Mouse (Mus musculus) neural tube, embryonic 14.5 days (tissue): Measurements from ENCODE around the gene Clpx. TPM values are rescaled to one million over a fixed set of nuclear protein-coding genes. Genes with fewer than 3 reads are reported as not detected.

Source experiments
- ATAC-seq: fragments of 200-750 bp; cut with Nextera tagmentation; 2 replicates; pipeline ENCODE4 v1.8.0; 2017; ENCODE audit warnings: low read depth, mild to moderate bottlenecking, moderate TSS enrichment, moderate library complexity
- H3K27ac ChIP-seq: fragments of 300-500 bp; sonication (generic); 2 replicates; pipeline ENCODE4 v1.5.1; 2014; ENCODE audit warnings: low read depth, mild to moderate bottlenecking, control low read depth, low read length, moderate library complexity, mixed read lengths
- H3K27me3 ChIP-seq: fragments of 300-500 bp; sonication (generic); 2 replicates; pipeline ENCODE4 v1.6.1; 2014; ENCODE audit warnings: low read length; ENCODE audit not compliant: control insufficient read depth, insufficient read depth
- H3K36me3 ChIP-seq: fragments of 300-500 bp; sonication (generic); 2 replicates; pipeline ENCODE4 v1.6.1; 2014; ENCODE audit warnings: low read length, mixed read lengths; ENCODE audit not compliant: control insufficient read depth, insufficient read depth
- H3K4me1 ChIP-seq: fragments of 300-500 bp; sonication (generic); 2 replicates; pipeline ENCODE4 v1.6.1; 2014; ENCODE audit warnings: low read length; ENCODE audit not compliant: control insufficient read depth, insufficient read depth
- H3K4me2 ChIP-seq: fragments of 300-500 bp; sonication (generic); 2 replicates; pipeline ENCODE4 v1.6.1; 2014; ENCODE audit warnings: mild to moderate bottlenecking, low read depth, low read length, control low read depth
- H3K4me3 ChIP-seq: fragments of 300-500 bp; sonication (generic); 2 replicates; pipeline ENCODE4 v1.5.1; 2014; ENCODE audit warnings: low read depth, low read length, control low read depth, mixed read lengths
- H3K9ac ChIP-seq: fragments of 300-500 bp; sonication (generic); replicated peaks from 2 replicates; pipeline ENCODE4 v1.6.1; 2014; ENCODE audit warnings: low read depth, mild to moderate bottlenecking, control low read depth, low read length, mixed read lengths
- H3K9me3 ChIP-seq: fragments of 300-500 bp; sonication (generic); 2 replicates; pipeline ENCODE4 v1.6.1; 2016; ENCODE audit warnings: low read length; ENCODE audit not compliant: control insufficient read depth
- WGBS: fragments of 180-500 bp; shearing (Covaris S2); extraction: QIAGEN DNeasy Blood & Tissue Kit; methylation state at CpG from one replicate; pipeline ENCODE4 v1.1.7; 2014; 5-methylcytosine and 5-hydroxymethylcytosine counted together
- polyA plus RNA-seq: library from polyadenylated mRNA; unstranded; fragments of >200 nt; fragmentation: Nextera tagmentation; extraction: Ambion mirVana; gene quantifications from 2 replicates; pipeline ENCODE4 v1.2.1, GENCODE M21; 2014

The Clpx gene
- polyA plus RNA-seq, 1 experiment from 2014 or later: 40.5 TPM

GRCm38 (mm10) chr9:65299650-65300049 is 5.6 kb downstream of the Clpx start:
- Histone ChIP-seq H3K36me3 (peaks cover 11% of the 10 kb centered on the region), H3K27ac (no peak overlapping the region), H3K4me3 (no peak overlapping the region), H3K27me3 (no peaks in the 10 kb centered on the region; the same call in 1 of the 2 replicates), H3K4me2 (no peak overlapping the region), H3K9ac (no peak overlapping the region), H3K9me3 (no peaks in the 10 kb centered on the region), H3K4me1 (peaks cover 13% of the 10 kb centered on the region)
- ATAC-seq: no peak
- 97% methylated on average over 7 of the region's 7 CpGs for WGBS

- H3K9ac ChIP-seq: no peak overlapping the region
- 97% methylated on average over 4 of the region's 4 CpGs for WGBS
- H3K27me3 ChIP-seq: no peaks in the 10 kb centered on the region
- peaks cover 8% of the 10 kb centered on the region for H3K36me3 ChIP-seq
- H3K4me3 ChIP-seq: no peak overlapping the region
- no peaks in the 10 kb centered on the region for H3K9me3 ChIP-seq
- H3K4me1 ChIP-seq: no peaks in the 10 kb centered on the region
- no peak for ATAC-seq
- H3K4me2 ChIP-seq: no peak overlapping the region
- H3K27ac ChIP-seq: no peak overlapping the region
These were observed 8.4 kb downstream of the Clpx start for GRCm38 (mm10) chr9:65302327-65302983.

GRCm38 (mm10) chr9:65303586-65303985 is 9.5 kb downstream of the Clpx start:
- Histone ChIP-seq H3K4me3 (no peak overlapping the region), H3K4me1 (no peaks in the 10 kb centered on the region), H3K4me2 (no peak overlapping the region), H3K36me3 (peaks cover 8% of the 10 kb centered on the region), H3K27me3 (no peaks in the 10 kb centered on the region), H3K9ac (no peak overlapping the region), H3K27ac (no peak overlapping the region), H3K9me3 (no peaks in the 10 kb centered on the region)
- no peak for ATAC-seq
- 96% methylated on average over 4 of the region's 4 CpGs for WGBS

DNA sequence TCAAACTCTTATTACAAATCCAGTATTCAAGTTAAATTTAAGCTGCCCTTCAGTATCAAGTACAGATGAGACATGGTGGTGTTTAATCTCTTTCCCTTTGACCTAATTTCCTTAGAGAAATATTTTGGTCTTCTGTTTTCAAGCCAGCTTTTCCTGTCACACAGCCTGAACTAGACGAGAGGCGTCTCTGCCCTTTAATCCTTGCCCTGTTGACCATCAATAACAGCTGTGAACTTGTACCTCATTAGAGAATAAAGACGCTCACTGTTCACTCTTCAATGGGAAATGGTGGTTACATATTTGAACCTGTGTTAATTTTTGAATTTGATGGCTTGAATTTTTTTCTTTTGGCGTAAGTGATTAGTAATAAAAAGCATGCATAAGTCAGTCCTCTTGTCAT is 10.2 kb downstream of the Clpx start:
- H3K27ac ChIP-seq: no peak overlapping the region
- peaks cover 11% of the 10 kb centered on the region for H3K36me3 ChIP-seq
- 90% methylated on average over 4 of the region's 4 CpGs for WGBS
- H3K4me1 ChIP-seq: no peaks in the 10 kb centered on the region
- no peak for ATAC-seq
- no peaks in the 10 kb centered on the region for H3K27me3 ChIP-seq
- H3K4me3 ChIP-seq: no peak overlapping the region
- H3K9ac ChIP-seq: no peak overlapping the region
- no peaks in the 10 kb centered on the region for H3K9me3 ChIP-seq
- no peak overlapping the region for H3K4me2 ChIP-seq

GRCm38 (mm10) chr9:65306672-65307071 is 12.6 kb downstream of the Clpx start:
- H3K4me2 ChIP-seq: no peak overlapping the region
- H3K4me3 ChIP-seq: no peak overlapping the region
- no peaks in the 10 kb centered on the region for H3K27me3 ChIP-seq
- 97% methylated on average over 2 of the region's 2 CpGs for WGBS
- no peaks in the 10 kb centered on the region for H3K9me3 ChIP-seq
- H3K9ac ChIP-seq: no peak overlapping the region
- peaks cover 17% of the 10 kb centered on the region for H3K36me3 ChIP-seq
- no peak for ATAC-seq
- H3K4me1 ChIP-seq: no peaks in the 10 kb centered on the region
- H3K27ac ChIP-seq: no peak overlapping the region

DNA sequence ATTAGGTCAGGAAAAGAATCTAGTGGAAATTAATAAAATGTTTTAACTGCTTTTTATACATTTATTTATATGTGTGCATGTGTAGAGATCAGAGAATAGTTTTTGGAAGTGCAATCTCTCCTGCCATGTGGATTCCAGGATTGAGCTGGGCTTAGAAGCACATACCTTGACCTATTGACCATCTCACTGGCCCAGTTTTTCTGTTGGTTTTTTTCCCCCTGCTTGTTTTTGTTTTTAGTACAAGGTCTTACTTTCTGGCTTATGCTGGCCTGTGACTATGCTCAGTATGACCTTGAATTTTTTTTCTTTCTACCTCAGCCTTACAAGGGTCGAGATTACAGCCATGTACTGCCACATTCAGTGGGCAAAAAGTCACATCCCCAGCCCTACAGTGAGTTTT is 14.0 kb downstream of the Clpx start:
- H3K4me3 ChIP-seq: no peak overlapping the region
- H3K4me2 ChIP-seq: no peak overlapping the region
- H3K36me3 ChIP-seq: peaks cover 23% of the 10 kb centered on the region
- 96% methylated on average over 1 of the region's 1 CpGs for WGBS
- H3K9me3 ChIP-seq: no peaks in the 10 kb centered on the region
- H3K27me3 ChIP-seq: no peaks in the 10 kb centered on the region
- no peak for ATAC-seq
- no peak overlapping the region for H3K27ac ChIP-seq
- no peaks in the 10 kb centered on the region for H3K4me1 ChIP-seq
- H3K9ac ChIP-seq: no peak overlapping the region

DNA sequence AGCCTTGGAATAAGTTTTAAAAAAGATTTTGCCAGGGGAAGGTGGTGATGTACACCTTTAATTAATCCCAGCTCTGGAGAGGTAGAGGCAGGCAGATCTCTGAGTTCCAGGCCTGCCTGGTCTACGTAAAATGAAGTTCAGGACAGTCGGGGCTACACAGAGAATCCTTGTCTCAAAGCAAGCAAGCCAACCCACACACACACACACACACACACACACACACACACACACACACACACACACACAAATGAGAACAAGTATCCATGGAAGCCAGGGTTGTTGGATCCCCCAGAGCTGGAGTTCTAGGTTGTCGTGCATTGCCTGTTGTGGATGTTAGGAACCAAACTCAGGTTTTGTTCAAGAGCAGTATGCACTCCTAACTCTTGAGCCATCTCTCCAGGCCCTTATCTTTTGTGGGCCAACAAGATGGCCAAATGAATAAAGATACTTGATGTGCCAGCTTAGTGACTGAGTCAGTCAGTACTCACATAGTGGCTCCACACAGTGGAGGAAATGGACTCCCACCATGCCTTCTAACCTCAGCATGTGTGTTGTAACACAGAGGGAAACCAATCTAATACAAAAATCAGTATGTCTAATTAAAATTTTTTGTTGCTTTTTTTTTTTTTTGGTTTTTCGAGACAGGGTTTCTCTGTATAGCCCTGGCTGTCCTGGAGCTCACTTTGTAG is 18.8 kb downstream of the Clpx start:
- Histone ChIP-seq H3K9ac (no peak overlapping the region), H3K9me3 (no peaks in the 10 kb centered on the region), H3K4me2 (no peak overlapping the region), H3K4me1 (no peaks in the 10 kb centered on the region), H3K27me3 (no peaks in the 10 kb centered on the region), H3K27ac (no peak overlapping the region), H3K36me3 (peaks cover 36% of the 10 kb centered on the region), H3K4me3 (no peak overlapping the region)
- ATAC-seq: no peak
- 95% methylated on average over 4 of the region's 4 CpGs for WGBS

- Histone ChIP-seq H3K36me3 (peaks cover 42% of the 10 kb centered on the region), H3K27me3 (no peaks in the 10 kb centered on the region), H3K9ac (no peak overlapping the region), H3K27ac (no peak overlapping the region), H3K9me3 (no peaks in the 10 kb centered on the region), H3K4me3 (no peak overlapping the region), H3K4me2 (no peak overlapping the region), H3K4me1 (no peaks in the 10 kb centered on the region)
- no peak for ATAC-seq
- WGBS: 97% methylated on average over 1 of the region's 1 CpGs
These were observed 19.8 kb downstream of the Clpx start for GRCm38 (mm10) chr9:65313846-65314245.

DNA sequence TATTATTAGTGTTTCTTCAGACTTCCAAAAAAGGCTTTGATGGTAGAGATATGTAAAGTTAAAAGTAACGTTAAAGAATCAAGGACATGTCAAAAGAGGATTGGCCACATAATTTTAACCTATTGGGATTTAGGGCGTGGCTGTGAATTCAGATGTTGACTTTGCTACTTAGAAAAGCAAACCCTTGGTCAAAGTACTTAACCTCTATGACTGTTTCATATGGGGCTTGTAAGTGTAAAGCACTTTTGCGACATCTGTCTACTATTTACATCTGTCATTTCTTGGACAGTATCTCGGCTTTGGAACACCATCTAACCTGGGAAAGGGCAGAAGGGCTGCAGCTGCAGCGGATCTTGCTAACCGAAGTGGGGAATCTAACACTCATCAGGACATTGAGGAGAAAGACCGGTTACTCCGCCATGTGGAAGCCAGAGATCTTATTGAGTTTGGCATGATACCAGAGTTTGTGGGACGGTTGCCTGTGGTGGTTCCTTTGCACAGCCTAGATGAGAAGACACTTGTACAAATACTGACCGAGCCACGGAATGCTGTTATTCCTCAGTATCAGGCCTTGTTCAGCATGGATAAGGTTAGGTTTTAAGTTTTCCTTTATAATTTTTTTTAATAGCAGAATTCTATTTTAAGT is 28.3 kb downstream of the Clpx start:
- Histone ChIP-seq H3K4me3 (no peak overlapping the region), H3K27ac (no peak overlapping the region), H3K9ac (no peak overlapping the region), H3K36me3 (peaks cover 63% of the 10 kb centered on the region), H3K4me1 (no peaks in the 10 kb centered on the region), H3K4me2 (no peak overlapping the region), H3K27me3 (no peaks in the 10 kb centered on the region), H3K9me3 (no peaks in the 10 kb centered on the region)
- 93% methylated on average over 11 of the region's 11 CpGs for WGBS
- ATAC-seq: no peak
